Mouse (Mus musculus) small intestine, adult 2 months (tissue): ENCODE results near the gene 5730596B20Rik.

Experiments
- CTCF ChIP-seq: fragments of 200-500 bp; IDR thresholded peaks from 2 replicates; pipeline ENCODE4 v1.5.1; 2012; ENCODE audit warnings: low read depth, mild to moderate bottlenecking, control low read depth, inconsistent platforms, low read length, moderate library complexity, mixed read lengths; ENCODE audit not compliant: insufficient replicate concordance, insufficient read length; ENCODE audit errors: extremely low read depth
- POLR2A ChIP-seq: fragments of 200-500 bp; IDR thresholded peaks from 2 replicates; pipeline ENCODE4 v1.6.1; 2012; ENCODE audit warnings: low read depth, mild to moderate bottlenecking, control low read depth, inconsistent platforms, low read length, moderate library complexity

DNA sequence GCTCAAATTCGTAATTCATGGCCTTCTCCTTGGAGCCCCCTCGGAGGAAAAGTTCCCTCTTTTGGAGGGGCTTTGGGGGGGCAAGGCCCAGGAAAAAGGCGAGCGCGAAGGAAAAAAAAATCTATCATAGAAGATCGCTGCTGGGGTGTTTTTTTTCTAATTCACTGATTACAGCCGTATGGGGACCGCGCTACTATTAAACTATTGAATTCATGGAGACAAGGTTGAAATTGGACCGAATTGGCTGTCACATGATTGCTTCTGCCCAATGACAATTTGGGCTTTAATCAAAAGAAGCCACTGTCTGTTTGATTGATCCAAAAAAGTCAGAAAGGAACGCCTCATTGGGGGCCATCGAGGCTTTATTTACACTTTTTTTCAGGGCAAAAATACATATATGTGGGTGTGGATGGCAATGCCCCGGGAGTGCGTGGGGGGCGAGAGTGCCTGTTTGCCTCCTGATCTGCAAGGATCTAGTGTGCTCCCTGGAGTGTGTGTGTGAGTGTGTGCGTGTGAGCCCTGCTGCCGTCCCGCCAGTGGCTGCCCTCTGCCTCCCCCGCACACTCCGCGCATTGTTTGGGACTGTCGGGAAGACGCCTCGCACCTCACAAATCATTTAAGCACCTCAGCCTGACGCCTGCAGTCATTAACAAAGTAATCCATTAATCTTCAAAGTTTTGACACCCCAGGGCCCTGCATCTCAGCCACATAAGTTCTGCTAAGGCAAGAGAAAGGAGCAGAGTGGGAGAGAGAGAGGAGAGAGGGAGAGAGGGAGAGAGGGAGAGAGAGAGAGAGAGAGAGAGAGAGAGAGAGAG, 12.5 kb upstream of the 5730596B20Rik start, which contains the start of gene Hoxa2:
- no peak for TF ChIP-seq CTCF
- TF ChIP-seq POLR2A, result no peak
